Mouse (Mus musculus) cortical plate, adult 2 months (tissue): Measurements from ENCODE around the gene Lamc3. TPM values are rescaled to one million over a fixed set of nuclear protein-coding genes. Genes with fewer than 3 reads are reported as not detected.

Experiments
- H3K27ac ChIP-seq: fragments of 200-500 bp; 2 replicates; pipeline ENCODE4 v1.5.1; 2012; ENCODE audit warnings: low read length, control low read depth, inconsistent platforms; ENCODE audit not compliant: insufficient read depth
- H3K4me1 ChIP-seq: fragments of 200-500 bp; 2 replicates; pipeline ENCODE4 v1.6.1; 2011; ENCODE audit warnings: low read length; ENCODE audit not compliant: control insufficient read depth, insufficient read depth
- H3K4me3 ChIP-seq: fragments of 200-500 bp; 2 replicates; pipeline ENCODE4 v1.5.1; 2011; ENCODE audit warnings: mild to moderate bottlenecking, low read length, control low read depth; ENCODE audit not compliant: insufficient read depth
- CTCF ChIP-seq: fragments of 200-500 bp; IDR thresholded peaks from 2 replicates; pipeline ENCODE4 v1.5.1; 2011; ENCODE audit warnings: mild to moderate bottlenecking, control low read depth, low read length; ENCODE audit not compliant: insufficient read depth; ENCODE audit errors: extremely low read depth
- POLR2A ChIP-seq: fragments of 200-500 bp; IDR thresholded peaks from 2 replicates; pipeline ENCODE4 v1.6.1; 2011; ENCODE audit warnings: mild to moderate bottlenecking, low read length, control low read depth; ENCODE audit not compliant: insufficient read depth; ENCODE audit errors: extremely low read depth
- polyA plus RNA-seq: library from polyadenylated mRNA; depleted of rRNA; stranded (reverse); fragments of >200 nt; gene quantifications from 2 replicates; pipeline ENCODE4 v1.2.3, GENCODE M21; 2012

Gene Lamc3
- polyA plus RNA-seq, 1 experiment: 3.9 TPM

DNA sequence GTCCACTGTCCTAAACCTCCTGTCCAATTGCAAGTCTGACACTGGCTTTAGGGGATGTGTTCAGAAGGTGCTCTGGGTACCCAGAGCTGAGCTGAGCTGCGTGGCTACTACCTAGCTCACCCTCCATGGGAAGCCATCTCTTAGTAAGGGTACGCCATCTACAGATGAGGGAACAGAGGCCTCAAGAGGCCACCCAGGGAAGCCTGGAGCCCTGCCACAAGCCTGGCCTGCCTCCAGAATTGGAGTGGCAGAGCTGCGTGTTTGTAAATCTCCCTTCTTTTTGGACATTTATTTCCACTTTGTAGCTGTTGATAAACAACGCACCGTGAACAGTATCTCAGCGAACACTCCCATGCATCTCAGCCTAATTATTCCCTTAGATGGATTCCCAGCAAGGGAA is 29.9 kb upstream of the Lamc3 start:
- Histone ChIP-seq H3K4me3 (no peak overlapping the region), H3K4me1 (0 out of 2 replicates have a peak, but pooled peaks cover under 1% of the 10 kb centered on the region), H3K27ac (no peak overlapping the region)
- TF ChIP-seq CTCF (no peak), POLR2A (no peak)

DNA sequence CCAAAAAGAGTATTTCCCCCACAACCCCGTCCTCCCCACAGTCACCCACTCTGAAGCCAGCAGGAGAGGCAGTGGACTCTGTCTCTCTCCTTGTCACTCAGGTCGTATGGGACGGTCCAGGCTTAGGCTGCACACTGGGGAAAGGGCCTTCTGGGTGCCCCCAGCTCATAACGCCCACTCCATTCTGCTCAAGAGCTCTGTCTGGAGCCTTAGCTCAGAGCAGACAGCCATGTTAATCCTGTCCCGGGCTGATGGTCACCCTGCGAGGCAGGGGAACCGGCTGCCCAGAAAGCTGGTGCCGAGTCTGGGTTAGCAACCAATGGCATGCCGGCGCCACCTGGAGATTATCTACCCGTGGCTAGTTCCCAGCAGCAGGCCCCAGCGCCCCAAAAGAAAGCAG is 28.6 kb upstream of the Lamc3 start:
- Histone ChIP-seq H3K27ac (no peak overlapping the region), H3K4me1 (0 out of 2 replicates have a peak, but pooled peaks cover 1% of the 10 kb centered on the region), H3K4me3 (no peak overlapping the region)
- TF ChIP-seq CTCF (no peak), POLR2A (no peak)

- Histone ChIP-seq H3K4me1 (0 out of 2 replicates have a peak, but pooled peaks cover 1% of the 10 kb centered on the region), H3K4me3 (no peak overlapping the region), H3K27ac (no peak overlapping the region)
- no peak for TF ChIP-seq CTCF
- TF ChIP-seq POLR2A: no peak
These were observed 24.2 kb upstream of the Lamc3 start for GRCm38 (mm10) chr2:31862919-31863318.

DNA sequence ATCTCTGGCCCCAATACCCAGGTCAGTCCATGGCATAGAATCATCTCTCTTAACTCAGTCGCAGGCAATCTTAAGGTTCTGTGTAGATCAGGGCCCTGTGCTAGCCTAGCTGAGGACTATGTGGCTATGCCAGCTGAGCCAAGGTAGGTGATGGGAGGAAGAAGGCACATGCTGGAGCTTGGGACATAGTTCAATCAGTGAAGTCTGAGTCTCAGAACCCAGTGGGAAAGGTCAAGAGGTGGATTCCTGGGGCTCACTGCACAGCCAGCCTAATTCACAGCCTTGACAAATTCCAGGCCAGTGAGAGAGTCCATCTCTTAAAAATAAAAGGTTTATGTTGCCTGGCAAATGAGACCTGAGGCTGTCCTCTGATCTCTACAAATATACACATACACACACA is 23.3 kb upstream of the Lamc3 start:
- no peak overlapping the region for H3K4me3 ChIP-seq
- TF ChIP-seq POLR2A (no peak), CTCF (no peak)
- H3K27ac ChIP-seq: no peak overlapping the region
- H3K4me1 ChIP-seq: 0 out of 2 replicates have a peak, but pooled peaks cover 1% of the 10 kb centered on the region

DNA sequence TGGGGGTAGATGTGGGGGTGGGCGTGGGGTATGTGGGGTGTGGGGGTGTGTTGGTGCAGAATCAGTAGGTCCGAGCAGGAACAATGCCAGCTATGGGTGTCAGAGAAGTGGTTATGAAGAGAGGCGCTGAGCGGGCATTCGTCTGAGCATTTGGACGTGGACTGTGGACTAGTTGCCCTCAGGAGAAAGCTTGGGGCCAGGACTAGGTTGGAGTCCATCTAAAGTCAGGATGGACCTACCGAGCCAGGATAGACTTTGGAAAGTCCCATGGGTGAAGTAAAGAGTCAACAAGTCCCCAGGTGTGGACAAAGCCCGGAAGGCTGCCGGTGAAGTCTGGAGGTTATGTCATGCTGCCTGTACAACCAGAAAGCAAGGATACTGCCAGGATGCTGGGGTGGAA is 22.2 kb upstream of the Lamc3 start:
- Histone ChIP-seq H3K4me3 (no peak overlapping the region), H3K4me1 (0 out of 2 replicates have a peak, but pooled peaks cover 1% of the 10 kb centered on the region), H3K27ac (no peak overlapping the region)
- TF ChIP-seq CTCF: no peak
- TF ChIP-seq POLR2A: no peak

GRCm38 (mm10) chr2:31865322-31865721 is 21.8 kb upstream of the Lamc3 start:
- H3K4me1 ChIP-seq: 0 out of 2 replicates have a peak, but pooled peaks cover 1% of the 10 kb centered on the region
- H3K27ac ChIP-seq: no peak overlapping the region
- TF ChIP-seq POLR2A: no peak
- TF ChIP-seq CTCF: no peak

GRCm38 (mm10) chr2:31865794-31866193 is 21.3 kb upstream of the Lamc3 start:
- Histone ChIP-seq H3K4me3 (no peak overlapping the region), H3K4me1 (0 out of 2 replicates have a peak, but pooled peaks cover 1% of the 10 kb centered on the region), H3K27ac (no peak overlapping the region)
- no peak for TF ChIP-seq CTCF
- TF ChIP-seq POLR2A: no peak

More at GRCm38 (mm10) chr2:31865322-31865721, 21.8 kb upstream of the Lamc3 start:
- no peak overlapping the region for H3K4me3 ChIP-seq

DNA sequence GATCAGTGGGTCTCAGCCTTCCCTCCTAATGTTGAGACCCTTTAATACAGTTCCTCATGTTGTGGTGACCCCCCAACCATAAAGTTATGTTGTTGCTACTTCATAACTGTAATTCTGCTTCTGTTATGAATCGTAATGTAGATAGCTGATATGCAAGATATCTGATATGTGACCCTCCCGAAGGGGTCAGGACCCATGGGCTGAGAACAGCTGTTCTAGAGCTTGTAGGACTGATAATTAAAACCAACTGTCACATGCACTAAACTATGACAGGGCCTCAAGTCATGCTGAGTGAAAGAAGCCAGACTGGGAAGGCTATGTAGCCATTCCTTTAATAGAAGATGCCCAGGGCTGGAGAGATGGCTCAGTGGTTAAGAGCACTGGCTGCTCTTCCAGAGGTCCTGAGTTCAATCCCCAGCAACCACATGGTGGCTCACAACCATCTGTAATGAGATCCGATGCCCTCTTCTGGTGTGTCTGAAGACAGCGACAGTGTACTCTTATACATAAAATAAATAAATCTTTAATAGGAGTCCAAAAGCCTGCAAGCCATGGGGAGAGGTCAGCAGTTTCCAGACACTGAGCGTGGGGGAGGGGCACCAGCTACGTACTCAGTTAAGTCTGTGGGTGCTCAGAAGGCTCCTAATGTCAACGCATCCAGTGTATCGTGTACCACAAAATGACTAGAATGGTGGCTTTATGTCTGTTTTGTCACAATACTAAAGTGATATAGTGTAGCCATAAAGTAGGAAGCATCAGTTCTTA is 19.1 kb upstream of the Lamc3 start:
- TF ChIP-seq POLR2A: no peak
- no peak for TF ChIP-seq CTCF
- no peaks in the 10 kb centered on the region for H3K4me1 ChIP-seq

GRCm38 (mm10) chr2:31868538-31869164 is 18.4 kb upstream of the Lamc3 start:
- no peak overlapping the region for H3K27ac ChIP-seq
- TF ChIP-seq CTCF (no peak), POLR2A (no peak)
- no peak overlapping the region for H3K4me3 ChIP-seq
- no peaks in the 10 kb centered on the region for H3K4me1 ChIP-seq

More for the DNA sequence above, 19.1 kb upstream of the Lamc3 start:
- Histone ChIP-seq H3K4me3 (no peak overlapping the region), H3K27ac (no peak overlapping the region)

- Histone ChIP-seq H3K4me3 (no peak overlapping the region), H3K27ac (no peak overlapping the region), H3K4me1 (no peaks in the 10 kb centered on the region)
- TF ChIP-seq CTCF: no peak
- no peak for TF ChIP-seq POLR2A
These were observed 17.4 kb upstream of the Lamc3 start for GRCm38 (mm10) chr2:31869692-31870091.
